Mouse (Mus musculus) right cerebral cortex, postnatal 25 days (tissue): ENCODE data around the gene Far1.
A peak's percentile ranks its signal among the peaks of the same experiment; 100 is the strongest.

Experiments used
- DNase-seq: peaks from one replicate; pipeline ENCODE4 v3.0.0; 2022

The Far1 gene

GRCm38 (mm10) chr7:113572741-113573140 is 59.1 kb downstream of the Far1 start:
- no peak for DNase-seq

- no peak for DNase-seq
These were observed 68.5 kb downstream of the Far1 start for GRCm38 (mm10) chr7:113582111-113582510.

DNA sequence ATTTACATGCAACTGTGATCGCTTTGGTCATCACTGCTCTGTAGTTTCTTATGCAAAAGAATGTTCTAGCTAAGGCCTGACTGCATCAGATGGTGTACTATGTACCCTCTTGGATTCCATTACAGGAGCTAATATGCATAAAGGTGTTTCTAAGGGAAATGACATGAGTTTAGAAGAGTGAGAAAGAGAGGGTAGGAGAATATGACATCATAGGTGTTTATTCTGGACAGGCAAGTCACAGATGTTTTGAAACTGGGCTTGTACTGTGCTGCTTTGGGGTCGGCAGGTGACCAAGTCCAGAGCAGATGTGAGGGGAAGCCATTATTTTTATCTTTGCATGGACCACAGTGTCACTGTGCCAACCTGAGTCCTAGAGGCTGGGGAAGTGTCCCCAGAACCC is 75.6 kb downstream of the Far1 start:
- DNase-seq: no peak

DNA sequence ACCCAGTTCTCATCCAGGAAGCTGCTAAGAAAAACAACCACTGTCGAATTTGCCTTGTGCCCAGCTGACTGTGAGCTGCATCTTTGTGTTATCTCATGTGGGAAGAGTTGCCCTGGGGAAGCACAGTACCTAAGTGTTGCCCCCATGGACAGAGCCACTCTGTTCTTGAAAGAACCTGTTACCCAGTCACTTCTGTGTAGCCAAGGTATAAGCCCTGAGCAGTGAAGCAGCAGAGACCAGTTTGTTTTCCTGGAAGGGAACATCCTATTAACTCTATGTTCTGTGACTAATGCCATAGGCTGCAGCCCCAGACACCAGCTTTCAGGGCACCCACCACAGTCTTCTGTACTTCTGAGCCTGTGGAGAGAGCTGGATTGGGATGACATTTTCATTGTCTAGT is 76.7 kb downstream of the Far1 start:
- no peak for DNase-seq

DNA sequence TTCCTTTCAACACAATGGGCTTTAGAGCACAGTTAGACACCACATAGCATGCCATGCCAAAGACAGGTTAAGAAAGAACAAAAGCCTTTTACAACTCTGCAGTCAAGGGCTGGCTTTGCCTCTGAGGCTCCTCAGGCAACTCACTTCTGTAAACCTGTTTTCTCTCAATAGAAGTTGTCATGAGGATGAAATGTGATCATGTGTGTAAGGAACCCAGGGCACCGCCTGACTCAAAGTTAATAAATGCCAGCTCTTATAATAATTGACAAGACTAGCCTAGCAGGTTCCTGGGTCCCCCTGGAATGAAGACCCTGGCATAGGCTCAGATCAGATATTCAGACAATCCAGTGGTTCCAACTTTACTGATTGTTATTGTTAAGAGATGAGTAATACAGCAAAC is 77.5 kb downstream of the Far1 start:
- DNase-seq: no peak

GRCm38 (mm10) chr7:113591557-113592354 is 78.1 kb downstream of the Far1 start:
- no peak for DNase-seq

DNA sequence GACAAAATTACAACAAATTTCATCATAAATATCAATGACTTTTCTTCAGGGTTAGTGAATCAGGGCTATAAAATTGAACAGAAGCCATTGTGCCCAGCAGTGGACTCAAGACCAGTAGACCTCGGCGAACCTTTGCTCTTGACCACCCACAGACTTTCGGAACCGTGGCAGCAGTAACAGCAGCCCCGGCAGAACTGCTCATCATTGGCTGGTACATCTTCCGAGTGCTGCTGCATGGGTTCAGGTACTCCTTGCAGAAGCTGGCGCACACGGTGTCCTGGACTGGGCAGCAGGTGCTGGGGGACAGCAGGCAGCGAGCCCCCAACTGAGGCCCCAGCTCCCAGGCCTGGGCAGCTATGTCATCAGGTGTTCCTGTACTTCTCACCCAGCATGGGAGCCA is 79.1 kb downstream of the Far1 start:
- no peak for DNase-seq

- DNase-seq: peak; percentile 41
These were observed 80.7 kb downstream of the Far1 start for GRCm38 (mm10) chr7:113594363-113594762.

DNA sequence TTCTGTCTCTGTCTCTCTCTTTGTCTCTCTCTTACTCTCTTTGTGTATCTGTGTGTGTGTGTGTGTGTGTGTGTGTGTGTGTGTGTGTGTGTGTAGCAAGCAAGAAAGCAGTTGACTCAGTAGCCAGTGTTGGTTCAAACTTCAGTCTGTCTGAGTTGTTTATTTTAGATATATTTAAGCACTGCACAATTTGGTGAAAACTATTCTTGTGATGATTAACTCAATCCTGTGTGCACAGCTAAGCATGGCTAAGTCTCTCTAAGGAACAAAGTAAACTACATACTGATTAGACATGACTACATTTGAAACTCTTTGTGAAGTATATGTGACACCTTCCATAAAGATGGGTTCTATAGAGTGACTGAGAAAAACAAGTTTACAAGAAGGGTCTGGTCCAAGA is 83.6 kb downstream of the Far1 start:
- no peak for DNase-seq

DNA sequence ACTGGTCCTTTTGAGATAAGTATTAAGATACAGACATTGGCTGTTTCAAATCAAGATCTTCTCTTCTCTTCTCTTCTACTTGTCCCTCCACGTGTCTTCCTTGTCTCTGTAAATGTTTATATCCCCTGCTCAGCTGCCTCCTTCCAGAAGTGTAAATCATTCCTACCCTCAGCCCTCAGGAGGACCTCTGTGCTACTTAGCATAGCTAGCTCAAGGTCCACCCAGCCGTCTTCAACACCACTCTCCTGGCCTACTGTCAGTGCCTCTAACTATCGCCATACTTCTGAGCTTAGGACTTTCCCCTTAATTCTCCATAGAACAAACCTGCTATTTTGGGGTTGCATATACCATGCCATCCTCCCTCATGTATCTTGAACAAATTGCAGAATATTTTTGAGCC is 88.2 kb downstream of the Far1 start:
- DNase-seq: no peak

- DNase-seq: peak; percentile 56
These were observed 94.3 kb downstream of the Far1 start for GRCm38 (mm10) chr7:113607928-113608327.

- peak; percentile 47 for DNase-seq
These were observed 95.5 kb downstream of the Far1 start for GRCm38 (mm10) chr7:113609027-113609705.

GRCm38 (mm10) chr7:113612628-113613027 is 99.0 kb downstream of the Far1 start:
- no peak for DNase-seq

GRCm38 (mm10) chr7:113614198-113614927 is 100.7 kb downstream of the Far1 start:
- no peak for DNase-seq

GRCm38 (mm10) chr7:113619166-113619565 is 105.5 kb downstream of the Far1 start:
- DNase-seq: no peak

- DNase-seq: peak; percentile 63
These were observed 106.1 kb downstream of the Far1 start for GRCm38 (mm10) chr7:113619768-113620167.
